ENCODE assay signal across 10 mouse cellular contexts in genomic region chr1:58952997-58953396, GRCm38 (mm10). TPM values are rescaled to one million over a fixed set of nuclear protein-coding genes. Genes with fewer than 3 reads are reported as not detected.
DNase-seq lines count a peak whose midpoint lies in the region; ATAC-seq lines count a peak whose summit lies in the region.
"Had no signal": no experiment of that assay in that cellular context is flagged by ENCODE, and none has a peak within 500 bp of the region (broad histone marks: within the 10 kb centered on the region; RNA-seq: fewer than 3 reads in every experiment).

No protein-coding gene starts in this region.

- peak overlapping the region; percentile 87; the same call in 1 of the 2 replicates for H3K27ac ChIP-seq in heart, embryonic 12.5 days (ENCODE audit: poor library complexity, severe bottlenecking)
- H3K27ac ChIP-seq in liver, embryonic 13.5 days = peak overlapping the region; percentile 97
- H3K27ac ChIP-seq in midbrain, embryonic 16.5 days (ENCODE audit: low read length) = no peak overlapping the region
- H3K27ac ChIP-seq in neural tube, embryonic 15.5 days (replicated peaks) = no peak overlapping the region
- H3K27ac ChIP-seq: forebrain, embryonic 10.5 days had no signal

- H3K36me3 ChIP-seq in heart, embryonic 12.5 days = no peaks in the 10 kb centered on the region
- peaks cover 26% of the 10 kb centered on the region for H3K36me3 ChIP-seq in liver, embryonic 13.5 days
- H3K36me3 ChIP-seq in midbrain, embryonic 16.5 days (ENCODE audit: control insufficient read depth, insufficient read depth, low read length) = no peaks in the 10 kb centered on the region
- H3K36me3 ChIP-seq in neural tube, embryonic 15.5 days = no peaks in the 10 kb centered on the region
- H3K36me3 ChIP-seq: forebrain, embryonic 10.5 days had no signal

- no peak overlapping the region for H3K4me3 ChIP-seq in heart, embryonic 12.5 days
- peak overlapping the region; percentile 55 for H3K4me3 ChIP-seq in liver, embryonic 13.5 days (replicated peaks)
- H3K4me3 ChIP-seq in midbrain, embryonic 16.5 days (ENCODE audit: low read depth, low read length) = no peak overlapping the region
- H3K4me3 ChIP-seq in neural tube, embryonic 15.5 days (replicated peaks) = no peak overlapping the region
- H3K4me3 ChIP-seq: forebrain, embryonic 10.5 days had no signal

- H3K4me1 ChIP-seq in heart, embryonic 12.5 days (replicated peaks) = peaks cover 70% of the 10 kb centered on the region
- H3K4me1 ChIP-seq in liver, embryonic 13.5 days (replicated peaks) = peaks cover 90% of the 10 kb centered on the region
- no peaks in the 10 kb centered on the region for H3K4me1 ChIP-seq in midbrain, embryonic 16.5 days (ENCODE audit: control insufficient read depth, insufficient read depth, low read length)
- H3K4me1 ChIP-seq in neural tube, embryonic 15.5 days = peaks cover 10% of the 10 kb centered on the region

- H3K4me2 ChIP-seq in heart, embryonic 12.5 days = peak overlapping the region; percentile 1; the same call in 1 of the 2 replicates
- H3K4me2 ChIP-seq in liver, embryonic 13.5 days = peak overlapping the region; percentile 62
- H3K4me2 ChIP-seq in midbrain, embryonic 16.5 days (ENCODE audit: low read length) = no peak overlapping the region
- H3K4me2 ChIP-seq in neural tube, embryonic 15.5 days = no peak overlapping the region

- ATAC-seq in heart, embryonic 12.5 days (ENCODE audit: insufficient number of reproducible peaks, low FRiP score) = no peak
- no peak for ATAC-seq in liver, embryonic 13.5 days (ENCODE audit: low read depth)
- ATAC-seq in midbrain, embryonic 16.5 days = no peak
- no peak for ATAC-seq in neural tube, embryonic 15.5 days (ENCODE audit: low FRiP score)
- ATAC-seq: Patski had no signal

- 35% methylated on average over 4 of the region's 4 CpGs for WGBS in heart, embryonic 12.5 days
- WGBS in liver, embryonic 13.5 days (ENCODE audit: insufficient replicate concordance) = 39% methylated on average over 4 of the region's 4 CpGs
- 59% methylated on average over 4 of the region's 4 CpGs for WGBS in midbrain, embryonic 16.5 days
- WGBS in neural tube, embryonic 15.5 days = 62% methylated on average over 4 of the region's 4 CpGs

- DNase-seq in heart, postnatal 4 days = no peak
- peak; percentile 67 for DNase-seq in 3T3-L1 (ENCODE audit: low read depth, low spot score)
- DNase-seq in brain, adult 2 months (ENCODE audit: low read depth, low spot score) = peak; percentile 22
- DNase-seq in liver, embryonic 13.5 days = no peak
- DNase-seq: right cerebral cortex, adult 18-20 months had no signal

- no peaks in the 10 kb centered on the region for H3K9me3 ChIP-seq in heart, embryonic 12.5 days (replicated peaks)
- H3K9me3 ChIP-seq in liver, embryonic 13.5 days (replicated peaks) = no peaks in the 10 kb centered on the region
- H3K9me3 ChIP-seq in midbrain, embryonic 16.5 days (replicated peaks; ENCODE audit: control insufficient read depth, low read length, poor library complexity, severe bottlenecking) = no peaks in the 10 kb centered on the region
- no peaks in the 10 kb centered on the region for H3K9me3 ChIP-seq in neural tube, embryonic 15.5 days (replicated peaks)
- H3K9me3 ChIP-seq: forebrain, embryonic 10.5 days had no signal

- H3K9ac ChIP-seq in heart, embryonic 12.5 days = no peak overlapping the region
- H3K9ac ChIP-seq in liver, embryonic 13.5 days = peak overlapping the region; percentile 74
- H3K9ac ChIP-seq in midbrain, embryonic 16.5 days (ENCODE audit: low read depth, low read length) = no peak overlapping the region
- H3K9ac ChIP-seq in neural tube, embryonic 15.5 days (replicated peaks) = no peak overlapping the region

- H3K27me3 ChIP-seq in heart, embryonic 12.5 days (replicated peaks) = no peaks in the 10 kb centered on the region
- no peaks in the 10 kb centered on the region for H3K27me3 ChIP-seq in liver, embryonic 13.5 days
- H3K27me3 ChIP-seq in midbrain, embryonic 16.5 days (ENCODE audit: control insufficient read depth, insufficient read depth, low read depth, low read length) = no peaks in the 10 kb centered on the region
- no peaks in the 10 kb centered on the region for H3K27me3 ChIP-seq in neural tube, embryonic 15.5 days (replicated peaks)
- H3K27me3 ChIP-seq: Patski had no signal

RNA-seq across cellular contexts. Expression of gene Trak2, which starts 20.2 kb away (rescaled TPM):
- polyA plus RNA-seq in heart, embryonic 12.5 days (2016; fragmentation: Nextera tagmentation; extraction: Ambion mirVana) = 44.7 and 47.8 TPM in 2 replicates
- 100 to 1,000 TPM; 149 to 154 TPM for total RNA-seq in heart, postnatal 4 days (2021)
- polyA plus RNA-seq in liver, embryonic 13.5 days (2015; fragmentation: Nextera tagmentation; extraction: Ambion mirVana) = 41.5 and 58.7 TPM in 2 replicates
- 17.3 and 17.6 TPM in 2 replicates for polyA plus RNA-seq in midbrain, embryonic 16.5 days (2015; fragmentation: Nextera tagmentation; extraction: Ambion mirVana)
- 13.9 and 14.2 TPM in 2 replicates for polyA plus RNA-seq in neural tube, embryonic 15.5 days (2015; fragmentation: Nextera tagmentation; extraction: Ambion mirVana)

RNA-seq across cellular contexts. Expression of gene Stradb, which starts 20.3 kb away (rescaled TPM):
- polyA plus RNA-seq in heart, embryonic 12.5 days (2016; fragmentation: Nextera tagmentation; extraction: Ambion mirVana) = 23.1 and 25.5 TPM in 2 replicates
- 10 to 100 TPM; 28.4 to 31.7 TPM for total RNA-seq in heart, postnatal 4 days (2021)
- 41.0 and 44.8 TPM in 2 replicates for polyA plus RNA-seq in liver, embryonic 13.5 days (2015; fragmentation: Nextera tagmentation; extraction: Ambion mirVana)
- 112 and 124 TPM in 2 replicates for polyA plus RNA-seq in midbrain, embryonic 16.5 days (2015; fragmentation: Nextera tagmentation; extraction: Ambion mirVana)
- polyA plus RNA-seq in neural tube, embryonic 15.5 days (2015; fragmentation: Nextera tagmentation; extraction: Ambion mirVana) = 86.3 and 103 TPM in 2 replicates

Comparison
In these comparisons a context has a peak if more than half of its experiments do, and no peak if none do; other contexts are left out.
1. H3K27ac ChIP-seq: peak in heart, embryonic 12.5 days (single experiment) and liver, embryonic 13.5 days (single experiment); none in midbrain, embryonic 16.5 days (single experiment) and neural tube, embryonic 15.5 days (single experiment).
2. H3K4me2 ChIP-seq: peak in heart, embryonic 12.5 days (single experiment) and liver, embryonic 13.5 days (single experiment); none in midbrain, embryonic 16.5 days (single experiment) and neural tube, embryonic 15.5 days (single experiment).
3. DNase-seq: peak in 3T3-L1 (single experiment) and brain, adult 2 months (single experiment); none in heart, postnatal 4 days (single experiment) and liver, embryonic 13.5 days (single experiment).